Mouse (Mus musculus): Measurements from ENCODE around the gene Dnah6. TPM values are rescaled to one million over a fixed set of nuclear protein-coding genes. Genes with fewer than 3 reads are reported as not detected.
A peak's percentile ranks its signal among the peaks of the same experiment; 100 is the strongest.

Gene Dnah6
- polyA plus RNA-seq, 1 experiment from 2014 or later: 0.61 TPM

DNA sequence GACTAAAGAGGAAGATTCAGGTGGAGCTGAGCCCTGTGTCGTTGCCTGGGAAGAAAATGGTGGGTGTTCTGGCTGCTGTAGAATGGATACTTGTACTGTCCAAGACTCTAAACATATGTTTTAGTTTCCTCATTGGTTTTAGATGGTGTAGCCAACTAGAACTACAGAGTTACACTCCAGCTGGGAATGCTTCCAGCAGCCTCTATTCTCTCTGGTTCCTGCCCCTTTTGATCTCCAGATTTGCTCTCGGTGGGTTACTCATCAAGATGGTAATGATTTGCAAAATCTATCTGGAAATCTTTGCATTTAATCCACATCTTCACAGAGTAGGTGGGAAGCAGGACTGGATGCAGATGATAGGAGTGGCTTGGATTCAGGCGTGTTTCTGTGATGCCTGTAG is 80.6 kb downstream of the Dnah6 start:
- H3K27me3 ChIP-seq: no peaks in the 10 kb centered on the region
- no peak for ATAC-seq (ENCODE audit: insufficient number of reproducible peaks, low FRiP score, low TSS enrichment, low read depth)
- H3K4me2 ChIP-seq (replicated peaks): no peak overlapping the region
- H3K36me3 ChIP-seq: no peaks in the 10 kb centered on the region
- no peak overlapping the region for H3K4me3 ChIP-seq (replicated peaks)
- 41% methylated on average over 3 of the region's 3 CpGs for WGBS
- no peak overlapping the region for H3K9ac ChIP-seq
- H3K4me1 ChIP-seq: no peaks in the 10 kb centered on the region
- no peaks in the 10 kb centered on the region for H3K9me3 ChIP-seq (replicated peaks)
- H3K27ac ChIP-seq (replicated peaks): no peak overlapping the region

GRCm38 (mm10) chr6:73132784-73133183 is 88.7 kb downstream of the Dnah6 start:
- Histone ChIP-seq H3K27ac (replicated peaks) (no peak overlapping the region), H3K36me3 (no peaks in the 10 kb centered on the region), H3K27me3 (no peaks in the 10 kb centered on the region), H3K4me1 (no peaks in the 10 kb centered on the region), H3K9me3 (replicated peaks) (no peaks in the 10 kb centered on the region), H3K4me3 (replicated peaks) (no peak overlapping the region), H3K4me2 (replicated peaks) (no peak overlapping the region), H3K9ac (no peak overlapping the region)
- WGBS: 33% methylated on average over 5 of the region's 5 CpGs
- no peak for ATAC-seq (ENCODE audit: insufficient number of reproducible peaks, low FRiP score, low TSS enrichment, low read depth)

DNA sequence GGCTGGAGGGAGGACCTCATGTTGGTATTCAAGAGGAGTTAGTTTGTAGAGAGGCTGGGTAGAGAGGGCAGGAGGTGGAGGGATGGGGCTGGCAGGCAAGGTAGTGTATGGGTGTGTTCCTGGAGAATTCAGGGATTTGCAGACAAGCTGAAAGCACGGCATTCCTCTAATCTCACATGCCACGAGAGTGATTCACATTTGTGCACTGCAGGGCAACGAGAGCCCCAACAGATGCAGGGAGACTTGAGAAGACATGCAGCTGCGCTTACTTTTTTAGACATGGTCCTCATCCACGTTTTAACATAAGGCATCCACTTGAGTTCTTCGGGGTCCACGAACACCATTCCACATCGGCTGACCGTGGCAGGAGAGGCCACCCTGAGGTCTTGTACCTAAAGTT is 93.9 kb downstream of the Dnah6 start:
- 63% methylated on average over 9 of the region's 9 CpGs for WGBS

GRCm38 (mm10) chr6:73120348-73120747 is 101.1 kb downstream of the Dnah6 start:
- ATAC-seq (ENCODE audit: insufficient number of reproducible peaks, low FRiP score, low TSS enrichment, low read depth): no peak
- Histone ChIP-seq H3K27me3 (no peaks in the 10 kb centered on the region), H3K4me2 (replicated peaks) (no peak overlapping the region), H3K4me3 (replicated peaks) (no peak overlapping the region), H3K9ac (no peak overlapping the region), H3K36me3 (no peaks in the 10 kb centered on the region), H3K27ac (replicated peaks) (no peak overlapping the region), H3K4me1 (no peaks in the 10 kb centered on the region), H3K9me3 (replicated peaks) (no peaks in the 10 kb centered on the region)
- WGBS: 87% methylated on average over 11 of the region's 11 CpGs

More for the DNA sequence above, 93.9 kb downstream of the Dnah6 start:
- no peaks in the 10 kb centered on the region for H3K27me3 ChIP-seq
- no peak overlapping the region for H3K4me2 ChIP-seq (replicated peaks)
- no peak overlapping the region for H3K27ac ChIP-seq (replicated peaks)
- no peak overlapping the region for H3K4me3 ChIP-seq (replicated peaks)
- H3K4me1 ChIP-seq: no peaks in the 10 kb centered on the region
- H3K9me3 ChIP-seq (replicated peaks): no peaks in the 10 kb centered on the region
- H3K36me3 ChIP-seq: no peaks in the 10 kb centered on the region
- H3K9ac ChIP-seq: no peak overlapping the region
- ATAC-seq (ENCODE audit: insufficient number of reproducible peaks, low FRiP score, low TSS enrichment, low read depth): peak; percentile 39; the same call in 1 of the 2 replicates

DNA sequence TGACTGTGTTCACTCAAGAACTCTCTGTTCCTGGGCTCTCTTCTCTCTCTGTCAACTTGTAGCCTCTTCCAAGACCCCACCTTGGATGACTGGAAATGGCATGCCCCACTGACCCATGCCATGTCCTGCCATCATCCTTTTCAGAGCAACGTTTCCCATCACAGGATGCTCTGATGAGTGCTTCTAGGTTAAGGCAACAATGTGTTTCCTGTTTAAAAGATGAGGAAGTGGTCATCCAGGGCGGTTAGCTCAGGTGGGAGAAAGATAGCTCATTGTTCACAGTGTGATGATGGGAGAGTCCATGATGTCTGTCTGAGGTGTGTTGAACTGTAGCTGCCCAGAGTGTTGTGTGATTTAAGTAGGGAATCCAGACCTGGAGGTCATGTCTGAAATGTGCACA is 107.6 kb downstream of the Dnah6 start:
- Histone ChIP-seq H3K27ac (replicated peaks) (no peak overlapping the region), H3K4me2 (replicated peaks) (no peak overlapping the region), H3K4me3 (replicated peaks) (no peak overlapping the region), H3K9me3 (replicated peaks) (no peaks in the 10 kb centered on the region), H3K4me1 (no peaks in the 10 kb centered on the region), H3K27me3 (no peaks in the 10 kb centered on the region), H3K36me3 (no peaks in the 10 kb centered on the region), H3K9ac (no peak overlapping the region)
- no peak for ATAC-seq (ENCODE audit: insufficient number of reproducible peaks, low FRiP score, low TSS enrichment, low read depth)
- WGBS: 57% methylated on average over 2 of the region's 2 CpGs

- 36% methylated on average over 2 of the region's 2 CpGs for WGBS
- ATAC-seq (ENCODE audit: insufficient number of reproducible peaks, low FRiP score, low TSS enrichment, low read depth): no peak
- no peak overlapping the region for H3K9ac ChIP-seq
Observed at GRCm38 (mm10) chr6:73113365-73113764, 108.1 kb downstream of the Dnah6 start.

DNA sequence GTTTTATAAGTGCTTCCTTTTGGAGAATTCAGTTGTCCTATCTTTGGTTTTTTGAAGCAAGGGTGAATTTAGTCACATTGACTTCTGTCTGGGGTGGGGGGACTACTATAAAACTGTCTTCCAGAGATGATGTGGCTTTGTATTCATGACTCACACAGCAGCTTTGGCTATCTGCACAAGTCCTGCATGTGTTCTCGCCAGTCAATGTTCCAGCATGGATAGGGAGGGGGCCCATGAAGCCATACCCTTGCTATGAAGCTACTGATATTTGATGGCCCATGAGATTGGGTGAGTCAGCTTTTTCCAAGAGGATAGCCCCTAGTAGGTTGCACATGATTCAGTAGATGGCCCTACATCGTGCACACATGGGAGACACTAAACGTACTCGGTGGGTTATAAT is 128.3 kb downstream of the Dnah6 start:
- no peaks in the 10 kb centered on the region for H3K36me3 ChIP-seq
- no peak overlapping the region for H3K27ac ChIP-seq (replicated peaks)
- H3K4me1 ChIP-seq: no peaks in the 10 kb centered on the region
- no peak overlapping the region for H3K4me3 ChIP-seq (replicated peaks)
- H3K4me2 ChIP-seq (replicated peaks): no peak overlapping the region
- WGBS: 88% methylated on average over 4 of the region's 4 CpGs
- no peak for ATAC-seq (ENCODE audit: insufficient number of reproducible peaks, low FRiP score, low TSS enrichment, low read depth)
- no peaks in the 10 kb centered on the region for H3K27me3 ChIP-seq
- no peak overlapping the region for H3K9ac ChIP-seq
- H3K9me3 ChIP-seq (replicated peaks): no peaks in the 10 kb centered on the region

More at GRCm38 (mm10) chr6:73113365-73113764, 108.1 kb downstream of the Dnah6 start:
- Histone ChIP-seq H3K36me3 (no peaks in the 10 kb centered on the region), H3K9me3 (replicated peaks) (no peaks in the 10 kb centered on the region), H3K4me3 (replicated peaks) (no peak overlapping the region), H3K27me3 (no peaks in the 10 kb centered on the region), H3K4me2 (replicated peaks) (no peak overlapping the region), H3K27ac (replicated peaks) (no peak overlapping the region), H3K4me1 (no peaks in the 10 kb centered on the region)

GRCm38 (mm10) chr6:73090836-73091235 is 130.6 kb downstream of the Dnah6 start:
- Histone ChIP-seq H3K9ac (no peak overlapping the region), H3K4me1 (no peaks in the 10 kb centered on the region), H3K4me3 (replicated peaks) (no peak overlapping the region), H3K4me2 (replicated peaks) (no peak overlapping the region), H3K27me3 (no peaks in the 10 kb centered on the region), H3K9me3 (replicated peaks) (no peaks in the 10 kb centered on the region), H3K36me3 (no peaks in the 10 kb centered on the region), H3K27ac (replicated peaks) (no peak overlapping the region)
- WGBS: 78% methylated on average over 8 of the region's 8 CpGs
- ATAC-seq (ENCODE audit: insufficient number of reproducible peaks, low FRiP score, low TSS enrichment, low read depth): no peak

- Histone ChIP-seq H3K9ac (no peak overlapping the region), H3K4me1 (no peaks in the 10 kb centered on the region), H3K4me2 (replicated peaks) (no peak overlapping the region), H3K27ac (replicated peaks) (no peak overlapping the region), H3K9me3 (replicated peaks) (0 out of 2 replicates have a peak, but pooled peaks cover 2% of the 10 kb centered on the region), H3K4me3 (replicated peaks) (no peak overlapping the region), H3K36me3 (no peaks in the 10 kb centered on the region), H3K27me3 (no peaks in the 10 kb centered on the region)
- 92% methylated on average over 9 of the region's 9 CpGs for WGBS
- ATAC-seq (ENCODE audit: insufficient number of reproducible peaks, low FRiP score, low TSS enrichment, low read depth): no peak
Observed at GRCm38 (mm10) chr6:73082571-73082970, 138.9 kb downstream of the Dnah6 start.

GRCm38 (mm10) chr6:73072093-73072786 is 149.2 kb downstream of the Dnah6 start:
- WGBS: 65% methylated on average over 3 of the region's 3 CpGs
- no peak overlapping the region for H3K4me2 ChIP-seq (replicated peaks)
- no peak for ATAC-seq (ENCODE audit: insufficient number of reproducible peaks, low FRiP score, low TSS enrichment, low read depth)
- no peaks in the 10 kb centered on the region for H3K27me3 ChIP-seq
- no peaks in the 10 kb centered on the region for H3K9me3 ChIP-seq (replicated peaks)
- H3K36me3 ChIP-seq: no peaks in the 10 kb centered on the region
- no peak overlapping the region for H3K4me3 ChIP-seq (replicated peaks)
- no peak overlapping the region for H3K27ac ChIP-seq (replicated peaks)
- no peak overlapping the region for H3K9ac ChIP-seq
- no peaks in the 10 kb centered on the region for H3K4me1 ChIP-seq

GRCm38 (mm10) chr6:73071214-73071613 is 150.2 kb downstream of the Dnah6 start:
- Histone ChIP-seq H3K4me3 (replicated peaks) (no peak overlapping the region), H3K9ac (no peak overlapping the region), H3K4me1 (no peaks in the 10 kb centered on the region), H3K27me3 (no peaks in the 10 kb centered on the region), H3K36me3 (no peaks in the 10 kb centered on the region), H3K4me2 (replicated peaks) (no peak overlapping the region), H3K27ac (replicated peaks) (no peak overlapping the region), H3K9me3 (replicated peaks) (no peaks in the 10 kb centered on the region)
- no peak for ATAC-seq (ENCODE audit: insufficient number of reproducible peaks, low FRiP score, low TSS enrichment, low read depth)
- 79% methylated on average over 3 of the region's 3 CpGs for WGBS

DNA sequence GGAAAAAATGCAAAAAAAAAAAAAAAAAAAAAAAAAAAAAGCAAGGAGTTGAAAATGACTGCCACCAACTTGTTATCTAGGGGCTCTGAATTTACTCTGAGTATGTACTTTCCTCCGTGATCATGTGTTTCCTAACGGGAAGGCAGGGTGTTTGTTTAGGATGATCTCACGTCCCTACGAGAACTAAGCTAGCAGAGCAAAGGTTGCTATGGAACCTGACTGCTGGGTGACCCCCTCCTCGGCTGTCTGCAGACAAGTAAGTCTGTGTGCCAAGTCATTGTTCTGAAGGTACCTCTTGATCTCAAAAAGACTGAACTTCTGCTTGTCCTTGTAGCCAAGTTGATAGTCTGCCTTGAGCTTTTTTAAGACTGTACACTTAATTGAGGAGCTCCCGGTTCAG is 150.8 kb downstream of the Dnah6 start:
- Histone ChIP-seq H3K9me3 (replicated peaks) (no peaks in the 10 kb centered on the region), H3K4me1 (no peaks in the 10 kb centered on the region), H3K27me3 (no peaks in the 10 kb centered on the region), H3K27ac (replicated peaks) (no peak overlapping the region), H3K9ac (no peak overlapping the region), H3K4me2 (replicated peaks) (no peak overlapping the region), H3K36me3 (no peaks in the 10 kb centered on the region), H3K4me3 (replicated peaks) (no peak overlapping the region)
- no peak for ATAC-seq (ENCODE audit: insufficient number of reproducible peaks, low FRiP score, low TSS enrichment, low read depth)
- WGBS: 78% methylated on average over 6 of the region's 6 CpGs
